Mouse (Mus musculus): ENCODE measurements around the gene Pusl1.

Pusl1 gene

GRCm38 (mm10) chr4:155891551-155892001 is at the start of gene Pusl1, which contains the start of gene Acap3:
Pusl1 (minus strand) TSS chr4:155891781.
Acap3 (plus strand) TSS chr4:155891822.
- DNase-seq = peak; percentile 98

- no peak for DNase-seq
These were observed 40.5 kb upstream of the Pusl1 start for GRCm38 (mm10) chr4:155932031-155932430.

GRCm38 (mm10) chr4:155908751-155909150 is 17.2 kb upstream of the Pusl1 start:
- DNase-seq = no peak

- no peak for DNase-seq
These were observed 16.7 kb upstream of the Pusl1 start for GRCm38 (mm10) chr4:155908281-155908680.

GRCm38 (mm10) chr4:155907003-155907402 is 15.4 kb upstream of the Pusl1 start:
- DNase-seq = no peak

GRCm38 (mm10) chr4:155906125-155906524 is 14.5 kb upstream of the Pusl1 start:
- no peak for DNase-seq

GRCm38 (mm10) chr4:155905634-155906033 is 14.1 kb upstream of the Pusl1 start:
- DNase-seq = no peak

GRCm38 (mm10) chr4:155904318-155905102 is 12.9 kb upstream of the Pusl1 start:
- DNase-seq = no peak

- no peak for DNase-seq
These were observed 11.7 kb upstream of the Pusl1 start for GRCm38 (mm10) chr4:155903246-155903645.

- DNase-seq = peak; percentile 71
These were observed 9.6 kb upstream of the Pusl1 start for GRCm38 (mm10) chr4:155901205-155901604.

GRCm38 (mm10) chr4:155899355-155899754 is 7.8 kb upstream of the Pusl1 start:
- DNase-seq = no peak

GRCm38 (mm10) chr4:155898318-155898717 is 6.7 kb upstream of the Pusl1 start:
- no peak for DNase-seq

- no peak for DNase-seq
These were observed 4.9 kb upstream of the Pusl1 start for GRCm38 (mm10) chr4:155896461-155896860.

GRCm38 (mm10) chr4:155895826-155896225 is 4.2 kb upstream of the Pusl1 start:
- DNase-seq = no peak

- peak; percentile 83 for DNase-seq
These were observed 3.6 kb upstream of the Pusl1 start for GRCm38 (mm10) chr4:155895216-155895615.

- peak; percentile 90 for DNase-seq
These were observed 2.8 kb upstream of the Pusl1 start for GRCm38 (mm10) chr4:155894311-155894881.

GRCm38 (mm10) chr4:155893212-155893690 is 1.7 kb upstream of the Pusl1 start:
- DNase-seq = no peak

GRCm38 (mm10) chr4:155892438-155893211 is 1.0 kb upstream of the Pusl1 start:
- peak; percentile 35 for DNase-seq

- peak; percentile 86 for DNase-seq
These were observed 436 bp upstream of the Pusl1 start for GRCm38 (mm10) chr4:155892017-155892416.

GRCm38 (mm10) chr4:155891011-155891471 is 540 bp downstream of the Pusl1 start:
- DNase-seq = no peak

- no peak for DNase-seq
These were observed 2.3 kb downstream of the Pusl1 start for GRCm38 (mm10) chr4:155889316-155889715.

GRCm38 (mm10) chr4:155888181-155888580 is 3.4 kb downstream of the Pusl1 start:
- DNase-seq = no peak

- DNase-seq = no peak
These were observed 3.9 kb downstream of the Pusl1 start for GRCm38 (mm10) chr4:155887674-155888073.

Measured in lung, postnatal 36 days (tissue).